Mouse (Mus musculus): ENCODE data around the gene Slc39a11. TPM values are rescaled to one million over a fixed set of nuclear protein-coding genes. Genes with fewer than 3 reads are reported as not detected.

Slc39a11 gene
- polyA plus RNA-seq, 1 experiment from 2014 or later = 20.1 TPM

- H3K27me3 ChIP-seq (ENCODE audit: control insufficient read depth, insufficient read depth, low read length) = no peaks in the 10 kb centered on the region
- 51% methylated on average over 10 of the region's 10 CpGs for WGBS
- no peak overlapping the region for H3K4me2 ChIP-seq (replicated peaks; ENCODE audit: low read depth, low read length)
- H3K4me3 ChIP-seq (ENCODE audit: low read depth, low read length) = no peak overlapping the region
- ATAC-seq (ENCODE audit: low FRiP score) (peak; percentile 67), DNase-seq (ENCODE audit: low spot score) (peak; percentile 49)
- H3K9ac ChIP-seq (ENCODE audit: low read depth, low read length) = no peak overlapping the region
- H3K27ac ChIP-seq (ENCODE audit: low read depth, low read length) = peak overlapping the region; percentile 92
- no peaks in the 10 kb centered on the region for H3K36me3 ChIP-seq (ENCODE audit: control insufficient read depth, insufficient read depth, low read length)
- H3K9me3 ChIP-seq (ENCODE audit: control insufficient read depth, low read length) = no peaks in the 10 kb centered on the region
- H3K4me1 ChIP-seq (replicated peaks; ENCODE audit: control insufficient read depth, insufficient read depth, low read length) = 0 out of 2 replicates have a peak, but pooled peaks cover 5% of the 10 kb centered on the region
Observed at GRCm38 (mm10) chr11:113468016-113468415, 181.9 kb downstream of the Slc39a11 start.

GRCm38 (mm10) chr11:113467313-113467811 lies 182.5 kb downstream of the Slc39a11 start:
- H3K27ac ChIP-seq (ENCODE audit: low read depth, low read length) = peak overlapping the region; percentile 92
- peak; percentile 71 for ATAC-seq (ENCODE audit: low FRiP score)
- DNase-seq (ENCODE audit: low spot score) = peak; percentile 46
- H3K4me3 ChIP-seq (ENCODE audit: low read depth, low read length) = no peak overlapping the region
- 54% methylated on average over 12 of the region's 12 CpGs for WGBS
- H3K36me3 ChIP-seq (ENCODE audit: control insufficient read depth, insufficient read depth, low read length) = no peaks in the 10 kb centered on the region
- H3K9me3 ChIP-seq (ENCODE audit: control insufficient read depth, low read length) = no peaks in the 10 kb centered on the region
- H3K4me1 ChIP-seq (replicated peaks; ENCODE audit: control insufficient read depth, insufficient read depth, low read length) = 0 out of 2 replicates have a peak, but pooled peaks cover 5% of the 10 kb centered on the region
- no peaks in the 10 kb centered on the region for H3K27me3 ChIP-seq (ENCODE audit: control insufficient read depth, insufficient read depth, low read length)
- no peak overlapping the region for H3K4me2 ChIP-seq (replicated peaks; ENCODE audit: low read depth, low read length)
- no peak overlapping the region for H3K9ac ChIP-seq (ENCODE audit: low read depth, low read length)

- no peak for ATAC-seq (ENCODE audit: low FRiP score)
- Histone ChIP-seq H3K4me3 (ENCODE audit: low read depth, low read length) (no peak overlapping the region), H3K27ac (ENCODE audit: low read depth, low read length) (no peak overlapping the region), H3K9me3 (ENCODE audit: control insufficient read depth, low read length) (no peaks in the 10 kb centered on the region), H3K4me1 (replicated peaks; ENCODE audit: control insufficient read depth, insufficient read depth, low read length) (no peaks in the 10 kb centered on the region), H3K9ac (ENCODE audit: low read depth, low read length) (no peak overlapping the region), H3K27me3 (ENCODE audit: control insufficient read depth, insufficient read depth, low read length) (no peaks in the 10 kb centered on the region), H3K4me2 (replicated peaks; ENCODE audit: low read depth, low read length) (no peak overlapping the region), H3K36me3 (ENCODE audit: control insufficient read depth, insufficient read depth, low read length) (no peaks in the 10 kb centered on the region)
- 95% methylated on average over 2 of the region's 2 CpGs for WGBS
- no peak for DNase-seq (ENCODE audit: low spot score)
Observed at GRCm38 (mm10) chr11:113460118-113460517, 189.8 kb downstream of the Slc39a11 start.

GRCm38 (mm10) chr11:113458582-113459210 lies 191.2 kb downstream of the Slc39a11 start:
- Histone ChIP-seq H3K9me3 (ENCODE audit: control insufficient read depth, low read length) (no peaks in the 10 kb centered on the region), H3K27ac (ENCODE audit: low read depth, low read length) (no peak overlapping the region), H3K4me1 (replicated peaks; ENCODE audit: control insufficient read depth, insufficient read depth, low read length) (no peaks in the 10 kb centered on the region), H3K9ac (ENCODE audit: low read depth, low read length) (no peak overlapping the region), H3K4me2 (replicated peaks; ENCODE audit: low read depth, low read length) (no peak overlapping the region), H3K4me3 (ENCODE audit: low read depth, low read length) (no peak overlapping the region), H3K36me3 (ENCODE audit: control insufficient read depth, insufficient read depth, low read length) (no peaks in the 10 kb centered on the region), H3K27me3 (ENCODE audit: control insufficient read depth, insufficient read depth, low read length) (no peaks in the 10 kb centered on the region)
- ATAC-seq (ENCODE audit: low FRiP score) = no peak
- 72% methylated on average over 15 of the region's 15 CpGs for WGBS
- DNase-seq (ENCODE audit: low spot score) = no peak

- Histone ChIP-seq H3K4me3 (ENCODE audit: low read depth, low read length) (no peak overlapping the region), H3K4me1 (replicated peaks; ENCODE audit: control insufficient read depth, insufficient read depth, low read length) (no peaks in the 10 kb centered on the region; the same call in none of the 2 replicates), H3K9me3 (ENCODE audit: control insufficient read depth, low read length) (no peaks in the 10 kb centered on the region), H3K36me3 (ENCODE audit: control insufficient read depth, insufficient read depth, low read length) (no peaks in the 10 kb centered on the region), H3K27me3 (ENCODE audit: control insufficient read depth, insufficient read depth, low read length) (no peaks in the 10 kb centered on the region), H3K9ac (ENCODE audit: low read depth, low read length) (no peak overlapping the region), H3K27ac (ENCODE audit: low read depth, low read length) (peak overlapping the region; percentile 20), H3K4me2 (replicated peaks; ENCODE audit: low read depth, low read length) (no peak overlapping the region)
- 57% methylated on average over 16 of the region's 16 CpGs for WGBS
- ATAC-seq (ENCODE audit: low FRiP score) = 0 out of 2 replicates have a peak, but pooled peaks have one; percentile 33
- DNase-seq (ENCODE audit: low spot score) = no peak
Observed at GRCm38 (mm10) chr11:113452861-113453568, 196.9 kb downstream of the Slc39a11 start.

- no peaks in the 10 kb centered on the region for H3K27me3 ChIP-seq (ENCODE audit: control insufficient read depth, insufficient read depth, low read length)
- H3K9me3 ChIP-seq (ENCODE audit: control insufficient read depth, low read length) = no peaks in the 10 kb centered on the region
- no peaks in the 10 kb centered on the region for H3K36me3 ChIP-seq (ENCODE audit: control insufficient read depth, insufficient read depth, low read length)
- no peak overlapping the region for H3K9ac ChIP-seq (ENCODE audit: low read depth, low read length)
- ATAC-seq (ENCODE audit: low FRiP score) = no peak
- WGBS = 76% methylated on average over 10 of the region's 10 CpGs
- H3K27ac ChIP-seq (ENCODE audit: low read depth, low read length) = no peak overlapping the region
- no peak overlapping the region for H3K4me3 ChIP-seq (ENCODE audit: low read depth, low read length)
- no peaks in the 10 kb centered on the region; the same call in none of the 2 replicates for H3K4me1 ChIP-seq (replicated peaks; ENCODE audit: control insufficient read depth, insufficient read depth, low read length)
- H3K4me2 ChIP-seq (replicated peaks; ENCODE audit: low read depth, low read length) = no peak overlapping the region
- no peak for DNase-seq (ENCODE audit: low spot score)
Observed at GRCm38 (mm10) chr11:113451301-113451700, 198.6 kb downstream of the Slc39a11 start.

- no peaks in the 10 kb centered on the region for H3K9me3 ChIP-seq (ENCODE audit: control insufficient read depth, low read length)
- H3K4me3 ChIP-seq (ENCODE audit: low read depth, low read length) = no peak overlapping the region
- H3K9ac ChIP-seq (ENCODE audit: low read depth, low read length) = no peak overlapping the region
- H3K36me3 ChIP-seq (ENCODE audit: control insufficient read depth, insufficient read depth, low read length) = no peaks in the 10 kb centered on the region
- no peak overlapping the region for H3K4me2 ChIP-seq (replicated peaks; ENCODE audit: low read depth, low read length)
- 49% methylated on average over 4 of the region's 4 CpGs for WGBS
- ATAC-seq (ENCODE audit: low FRiP score) (no peak), DNase-seq (ENCODE audit: low spot score) (no peak)
- no peak overlapping the region for H3K27ac ChIP-seq (ENCODE audit: low read depth, low read length)
- no peaks in the 10 kb centered on the region for H3K27me3 ChIP-seq (ENCODE audit: control insufficient read depth, insufficient read depth, low read length)
- no peaks in the 10 kb centered on the region; the same call in none of the 2 replicates for H3K4me1 ChIP-seq (replicated peaks; ENCODE audit: control insufficient read depth, insufficient read depth, low read length)
Observed at GRCm38 (mm10) chr11:113450665-113451064, 199.2 kb downstream of the Slc39a11 start.

- DNase-seq (ENCODE audit: low spot score) (no peak), ATAC-seq (ENCODE audit: low FRiP score) (no peak)
- Histone ChIP-seq H3K36me3 (ENCODE audit: control insufficient read depth, insufficient read depth, low read length) (no peaks in the 10 kb centered on the region), H3K27ac (ENCODE audit: low read depth, low read length) (no peak overlapping the region), H3K9ac (ENCODE audit: low read depth, low read length) (no peak overlapping the region), H3K27me3 (ENCODE audit: control insufficient read depth, insufficient read depth, low read length) (no peaks in the 10 kb centered on the region), H3K4me3 (ENCODE audit: low read depth, low read length) (no peak overlapping the region), H3K4me1 (replicated peaks; ENCODE audit: control insufficient read depth, insufficient read depth, low read length) (no peaks in the 10 kb centered on the region; the same call in none of the 2 replicates), H3K9me3 (ENCODE audit: control insufficient read depth, low read length) (no peaks in the 10 kb centered on the region), H3K4me2 (replicated peaks; ENCODE audit: low read depth, low read length) (no peak overlapping the region)
- 85% methylated on average over 6 of the region's 6 CpGs for WGBS
Observed at GRCm38 (mm10) chr11:113450028-113450427, 199.9 kb downstream of the Slc39a11 start.

All from hindbrain, embryonic 11.5 days (tissue).